Mouse (Mus musculus): Measurements from ENCODE around the gene Mapk13. TPM values are rescaled to one million over a fixed set of nuclear protein-coding genes. Genes with fewer than 3 reads are reported as not detected.
A peak's percentile ranks its signal among the peaks of the same experiment; 100 is the strongest.
"Not testable (repeated sequence)": the region's sequence is repeated elsewhere in the genome, so short reads cannot be mapped to it uniquely, and the experiment has no call there.

The Mapk13 gene
- polyA plus RNA-seq (2015; fragmentation: Nextera tagmentation; extraction: Ambion mirVana) = 7.9 and 10.5 TPM in 2 replicates

GRCm38 (mm10) chr17:28769121-28769874 lies at the start of gene Mapk13:
Gene Mapk13 (plus strand): TSS chr17:28769297.
- WGBS (ENCODE audit: insufficient replicate concordance) = 3% methylated on average over 45 of the region's 58 CpGs
- no peaks in the 10 kb centered on the region for H3K36me3 ChIP-seq (ENCODE audit: control insufficient read depth, insufficient read depth)
- H3K27me3 ChIP-seq (ENCODE audit: control insufficient read depth, insufficient read depth, low read depth, low read length) = peaks cover 36% of the 10 kb centered on the region
- H3K27ac ChIP-seq (ENCODE audit: low read length) = 0 out of 2 replicates have a peak within 1 kb of the TSS, but pooled peaks have one; percentile 5
- peak within 1 kb of the TSS; percentile 55 for H3K4me3 ChIP-seq (ENCODE audit: low read depth, low read length)
- peak; percentile 45 for ATAC-seq (ENCODE audit: low read depth)
- H3K4me1 ChIP-seq (ENCODE audit: control insufficient read depth, low read depth, low read length) = peaks cover 6% of the 10 kb centered on the region; the same call in 1 of the 2 replicates
- peak within 1 kb of the TSS; percentile 68 for H3K4me2 ChIP-seq (ENCODE audit: low read depth, low read length)
- H3K9ac ChIP-seq (ENCODE audit: low read depth, low read length) = peak within 1 kb of the TSS; percentile 40
- no peaks in the 10 kb centered on the region for H3K9me3 ChIP-seq (replicated peaks; ENCODE audit: control insufficient read depth, low read length)

GRCm38 (mm10) chr17:28725783-28726182 lies 43.3 kb upstream of the Mapk13 start, which contains the start of gene AC170998.1:
Gene AC170998.1 (plus strand): TSS chr17:28726083.
- Histone ChIP-seq H3K27me3 (ENCODE audit: control insufficient read depth, insufficient read depth, low read depth, low read length) (no peaks in the 10 kb centered on the region), H3K27ac (ENCODE audit: low read length) (no peak within 1 kb of the TSS), H3K9me3 (replicated peaks; ENCODE audit: control insufficient read depth, low read length) (no peaks in the 10 kb centered on the region), H3K4me1 (ENCODE audit: control insufficient read depth, low read depth, low read length) (no peaks in the 10 kb centered on the region), H3K4me2 (ENCODE audit: low read depth, low read length) (no peak within 1 kb of the TSS), H3K36me3 (ENCODE audit: control insufficient read depth, insufficient read depth) (peaks cover 45% of the 10 kb centered on the region), H3K4me3 (ENCODE audit: low read depth, low read length) (no peak within 1 kb of the TSS), H3K9ac (ENCODE audit: low read depth, low read length) (no peak within 1 kb of the TSS)
- ATAC-seq (ENCODE audit: low read depth) = no peak
- WGBS (ENCODE audit: insufficient replicate concordance) = 78% methylated on average over 4 of the region's 4 CpGs

GRCm38 (mm10) chr17:28727511-28727910 lies 41.6 kb upstream of the Mapk13 start:
- H3K4me1 ChIP-seq (ENCODE audit: control insufficient read depth, low read depth, low read length); H3K4me3 ChIP-seq (ENCODE audit: low read depth, low read length); H3K4me2 ChIP-seq (ENCODE audit: low read depth, low read length); H3K9me3 ChIP-seq (replicated peaks; ENCODE audit: control insufficient read depth, low read length); H3K9ac ChIP-seq (ENCODE audit: low read depth, low read length); ATAC-seq (ENCODE audit: low read depth); H3K27ac ChIP-seq (ENCODE audit: low read length); H3K27me3 ChIP-seq (ENCODE audit: control insufficient read depth, insufficient read depth, low read depth, low read length): not testable (repeated sequence)
- H3K36me3 ChIP-seq (ENCODE audit: control insufficient read depth, insufficient read depth) = peaks cover 54% of the 10 kb centered on the region
- WGBS (ENCODE audit: insufficient replicate concordance) = 89% methylated on average over 11 of the region's 11 CpGs

- Histone ChIP-seq H3K4me3 (ENCODE audit: low read depth, low read length) (no peak overlapping the region), H3K27me3 (ENCODE audit: control insufficient read depth, insufficient read depth, low read depth, low read length) (no peaks in the 10 kb centered on the region), H3K9ac (ENCODE audit: low read depth, low read length) (no peak overlapping the region), H3K4me2 (ENCODE audit: low read depth, low read length) (no peak overlapping the region), H3K36me3 (ENCODE audit: control insufficient read depth, insufficient read depth) (peaks cover 26% of the 10 kb centered on the region), H3K4me1 (ENCODE audit: control insufficient read depth, low read depth, low read length) (no peaks in the 10 kb centered on the region), H3K27ac (ENCODE audit: low read length) (peak overlapping the region; percentile 22; the same call in 1 of the 2 replicates), H3K9me3 (replicated peaks; ENCODE audit: control insufficient read depth, low read length) (no peaks in the 10 kb centered on the region)
- ATAC-seq (ENCODE audit: low read depth) = no peak
- WGBS (ENCODE audit: insufficient replicate concordance) = 53% methylated on average over 6 of the region's 6 CpGs
These were observed 33.6 kb upstream of the Mapk13 start for GRCm38 (mm10) chr17:28735317-28736105.

GRCm38 (mm10) chr17:28736486-28736885 lies 32.6 kb upstream of the Mapk13 start:
- peaks cover 23% of the 10 kb centered on the region for H3K36me3 ChIP-seq (ENCODE audit: control insufficient read depth, insufficient read depth)
- H3K9me3 ChIP-seq (replicated peaks; ENCODE audit: control insufficient read depth, low read length) = no peaks in the 10 kb centered on the region
- no peak overlapping the region for H3K9ac ChIP-seq (ENCODE audit: low read depth, low read length)
- H3K27me3 ChIP-seq (ENCODE audit: control insufficient read depth, insufficient read depth, low read depth, low read length) = no peaks in the 10 kb centered on the region
- H3K27ac ChIP-seq (ENCODE audit: low read length) = peak overlapping the region; percentile 22; the same call in 1 of the 2 replicates
- no peaks in the 10 kb centered on the region for H3K4me1 ChIP-seq (ENCODE audit: control insufficient read depth, low read depth, low read length)
- WGBS (ENCODE audit: insufficient replicate concordance) = 47% methylated on average over 4 of the region's 4 CpGs
- 0 out of 2 replicates have a peak, but pooled peaks have one; percentile 9 for ATAC-seq (ENCODE audit: low read depth)
- H3K4me2 ChIP-seq (ENCODE audit: low read depth, low read length) = no peak overlapping the region
- no peak overlapping the region for H3K4me3 ChIP-seq (ENCODE audit: low read depth, low read length)

- no peak overlapping the region for H3K4me3 ChIP-seq (ENCODE audit: low read depth, low read length)
- no peak overlapping the region for H3K27ac ChIP-seq (ENCODE audit: low read length)
- no peak for ATAC-seq (ENCODE audit: low read depth)
- no peaks in the 10 kb centered on the region for H3K9me3 ChIP-seq (replicated peaks; ENCODE audit: control insufficient read depth, low read length)
- no peaks in the 10 kb centered on the region for H3K4me1 ChIP-seq (ENCODE audit: control insufficient read depth, low read depth, low read length)
- no peaks in the 10 kb centered on the region for H3K27me3 ChIP-seq (ENCODE audit: control insufficient read depth, insufficient read depth, low read depth, low read length)
- H3K36me3 ChIP-seq (ENCODE audit: control insufficient read depth, insufficient read depth) = peaks cover 25% of the 10 kb centered on the region
- H3K4me2 ChIP-seq (ENCODE audit: low read depth, low read length) = no peak overlapping the region
- H3K9ac ChIP-seq (ENCODE audit: low read depth, low read length) = no peak overlapping the region
- 59% methylated on average over 4 of the region's 4 CpGs for WGBS (ENCODE audit: insufficient replicate concordance)
These were observed 31.1 kb upstream of the Mapk13 start for GRCm38 (mm10) chr17:28737973-28738372.

- Histone ChIP-seq H3K4me1 (ENCODE audit: control insufficient read depth, low read depth, low read length) (no peaks in the 10 kb centered on the region), H3K27me3 (ENCODE audit: control insufficient read depth, insufficient read depth, low read depth, low read length) (no peaks in the 10 kb centered on the region), H3K9ac (ENCODE audit: low read depth, low read length) (no peak overlapping the region), H3K27ac (ENCODE audit: low read length) (no peak overlapping the region), H3K4me2 (ENCODE audit: low read depth, low read length) (no peak overlapping the region), H3K9me3 (replicated peaks; ENCODE audit: control insufficient read depth, low read length) (no peaks in the 10 kb centered on the region), H3K36me3 (ENCODE audit: control insufficient read depth, insufficient read depth) (peaks cover 35% of the 10 kb centered on the region), H3K4me3 (ENCODE audit: low read depth, low read length) (no peak overlapping the region)
- no peak for ATAC-seq (ENCODE audit: low read depth)
- 86% methylated on average over 6 of the region's 6 CpGs for WGBS (ENCODE audit: insufficient replicate concordance)
These were observed 29.9 kb upstream of the Mapk13 start for GRCm38 (mm10) chr17:28739244-28739643.

GRCm38 (mm10) chr17:28743145-28743866 lies 25.8 kb upstream of the Mapk13 start:
- Histone ChIP-seq H3K4me2 (ENCODE audit: low read depth, low read length) (no peak overlapping the region), H3K27ac (ENCODE audit: low read length) (no peak overlapping the region), H3K9me3 (replicated peaks; ENCODE audit: control insufficient read depth, low read length) (no peaks in the 10 kb centered on the region), H3K4me1 (ENCODE audit: control insufficient read depth, low read depth, low read length) (no peaks in the 10 kb centered on the region), H3K4me3 (ENCODE audit: low read depth, low read length) (no peak overlapping the region), H3K36me3 (ENCODE audit: control insufficient read depth, insufficient read depth) (peaks cover 55% of the 10 kb centered on the region), H3K9ac (ENCODE audit: low read depth, low read length) (no peak overlapping the region), H3K27me3 (ENCODE audit: control insufficient read depth, insufficient read depth, low read depth, low read length) (no peaks in the 10 kb centered on the region)
- 88% methylated on average over 11 of the region's 11 CpGs for WGBS (ENCODE audit: insufficient replicate concordance)
- ATAC-seq (ENCODE audit: low read depth) = no peak

Data from liver, embryonic 16.5 days (tissue).